Mouse (Mus musculus): ENCODE results near the gene Vasp. TPM values are rescaled to one million over a fixed set of nuclear protein-coding genes. Genes with fewer than 3 reads are reported as not detected.

The Vasp gene
- polyA plus RNA-seq, 1 experiment from 2014 or later = 52.8 TPM

DNA sequence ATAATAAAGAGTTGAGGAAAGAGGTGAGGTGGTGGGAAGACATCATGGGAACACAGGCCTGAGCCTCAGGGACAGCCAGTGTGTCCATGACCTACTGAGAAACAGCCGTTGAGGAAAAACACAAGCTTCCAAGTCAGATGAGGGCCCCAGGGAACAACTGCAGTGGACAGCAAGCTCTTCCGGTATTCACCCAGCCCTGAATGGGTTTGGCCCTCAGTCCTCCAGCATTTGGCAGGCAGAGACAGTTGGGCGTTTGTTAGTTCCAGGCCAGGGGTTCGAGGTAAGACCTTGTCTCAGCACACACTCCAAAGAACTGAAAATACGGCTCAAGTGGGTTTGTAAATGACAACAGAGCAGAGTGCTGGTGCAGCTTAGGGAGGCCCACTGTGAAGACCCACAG is 18.2 kb downstream of the Vasp start:
- Histone ChIP-seq H3K9ac (ENCODE audit: low read length) (no peak overlapping the region), H3K27me3 (ENCODE audit: control insufficient read depth, insufficient read depth, low read length) (no peaks in the 10 kb centered on the region), H3K9me3 (ENCODE audit: control insufficient read depth, low read length) (no peaks in the 10 kb centered on the region), H3K27ac (ENCODE audit: low read depth, low read length) (no peak overlapping the region), H3K36me3 (ENCODE audit: control insufficient read depth, insufficient read depth, low read length) (no peaks in the 10 kb centered on the region; the same call in 1 of the 2 replicates), H3K4me2 (ENCODE audit: low read depth, low read length, severe bottlenecking) (no peak overlapping the region), H3K4me3 (ENCODE audit: low read depth, low read length) (no peak overlapping the region), H3K4me1 (replicated peaks; ENCODE audit: control insufficient read depth, insufficient read depth, low read length) (no peaks in the 10 kb centered on the region)
- no peak for ATAC-seq (replicated peaks; ENCODE audit: low FRiP score)
- 74% methylated on average over 5 of the region's 5 CpGs for WGBS
- DNase-seq (ENCODE audit: low spot score) = no peak

DNA sequence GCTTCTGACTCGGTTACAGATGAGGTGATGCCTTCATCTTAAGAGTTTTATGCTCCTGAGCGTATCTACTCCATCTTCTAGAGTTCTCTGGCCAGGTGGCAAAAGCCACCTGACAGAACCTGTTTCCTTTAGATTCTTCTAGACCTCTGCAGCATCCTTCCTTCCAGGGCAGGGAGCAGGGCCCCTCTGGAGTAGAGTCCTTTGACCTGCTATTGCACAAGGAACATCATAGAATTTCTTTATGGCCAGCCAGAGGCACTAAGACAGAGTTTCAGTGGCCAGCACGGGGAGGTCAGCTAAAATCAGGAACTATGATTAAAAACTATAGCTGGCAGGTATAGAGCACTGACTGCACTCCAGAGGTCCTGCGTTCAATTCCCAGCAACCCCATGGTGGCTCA is 19.5 kb downstream of the Vasp start:
- no peak overlapping the region for H3K4me2 ChIP-seq (ENCODE audit: low read depth, low read length, severe bottlenecking)
- DNase-seq (ENCODE audit: low spot score) (no peak), ATAC-seq (replicated peaks; ENCODE audit: low FRiP score) (no peak)
- 85% methylated on average over 4 of the region's 4 CpGs for WGBS
- no peak overlapping the region for H3K9ac ChIP-seq (ENCODE audit: low read length)
- no peaks in the 10 kb centered on the region; the same call in 1 of the 2 replicates for H3K36me3 ChIP-seq (ENCODE audit: control insufficient read depth, insufficient read depth, low read length)
- H3K27ac ChIP-seq (ENCODE audit: low read depth, low read length) = no peak overlapping the region
- no peak overlapping the region for H3K4me3 ChIP-seq (ENCODE audit: low read depth, low read length)
- H3K9me3 ChIP-seq (ENCODE audit: control insufficient read depth, low read length) = no peaks in the 10 kb centered on the region
- no peaks in the 10 kb centered on the region for H3K4me1 ChIP-seq (replicated peaks; ENCODE audit: control insufficient read depth, insufficient read depth, low read length)
- H3K27me3 ChIP-seq (ENCODE audit: control insufficient read depth, insufficient read depth, low read length) = no peaks in the 10 kb centered on the region

DNA sequence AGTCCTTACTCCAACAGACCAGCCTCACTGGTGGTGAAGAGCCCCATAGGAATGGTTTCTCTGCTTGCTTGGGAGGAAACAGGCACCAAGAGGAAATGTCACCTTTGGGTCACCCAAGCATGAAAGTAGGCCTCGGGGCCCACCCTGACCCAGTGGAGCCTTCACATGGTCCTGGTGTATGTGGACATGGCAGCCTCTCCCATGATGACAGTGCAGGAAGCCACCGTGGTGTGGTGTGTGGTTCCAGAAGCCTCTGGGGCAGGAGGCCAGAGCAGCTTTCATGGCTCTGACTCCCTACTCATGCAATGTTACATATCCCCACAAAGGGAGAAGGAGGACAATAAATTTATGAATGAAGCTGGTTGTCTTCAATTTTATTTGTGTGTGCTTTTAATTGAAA is 24.1 kb downstream of the Vasp start:
- ATAC-seq (replicated peaks; ENCODE audit: low FRiP score) (no peak), DNase-seq (ENCODE audit: low spot score) (no peak)
- Histone ChIP-seq H3K27me3 (ENCODE audit: control insufficient read depth, insufficient read depth, low read length) (no peaks in the 10 kb centered on the region), H3K4me3 (ENCODE audit: low read depth, low read length) (no peak overlapping the region), H3K4me1 (replicated peaks; ENCODE audit: control insufficient read depth, insufficient read depth, low read length) (no peaks in the 10 kb centered on the region), H3K27ac (ENCODE audit: low read depth, low read length) (no peak overlapping the region), H3K9me3 (ENCODE audit: control insufficient read depth, low read length) (no peaks in the 10 kb centered on the region), H3K4me2 (ENCODE audit: low read depth, low read length, severe bottlenecking) (no peak overlapping the region), H3K36me3 (ENCODE audit: control insufficient read depth, insufficient read depth, low read length) (peaks cover 6% of the 10 kb centered on the region), H3K9ac (ENCODE audit: low read length) (no peak overlapping the region)
- WGBS = 93% methylated on average over 2 of the region's 2 CpGs

DNA sequence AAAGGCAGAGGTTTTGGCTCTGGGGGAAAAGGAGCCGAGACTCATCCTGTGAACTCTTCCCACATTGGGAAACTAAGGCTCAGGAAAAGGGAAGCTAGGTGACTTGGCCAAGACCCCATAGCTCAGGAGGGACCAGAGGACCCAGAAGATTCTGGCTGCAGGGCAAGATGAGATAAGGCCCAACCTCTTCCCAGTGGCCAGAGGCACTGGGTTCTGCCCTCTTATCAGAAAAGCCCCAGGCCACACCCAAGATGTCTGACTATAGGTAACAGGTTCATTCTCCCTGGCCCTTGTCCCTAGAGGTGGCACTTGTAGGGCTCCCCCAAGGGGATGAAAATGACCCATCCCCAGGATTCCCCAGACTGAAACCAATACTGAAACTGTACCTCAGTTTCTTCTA is 24.8 kb downstream of the Vasp start:
- H3K9ac ChIP-seq (ENCODE audit: low read length) = no peak overlapping the region
- ATAC-seq (replicated peaks; ENCODE audit: low FRiP score) (no peak), DNase-seq (ENCODE audit: low spot score) (no peak)
- no peaks in the 10 kb centered on the region for H3K4me1 ChIP-seq (replicated peaks; ENCODE audit: control insufficient read depth, insufficient read depth, low read length)
- H3K27me3 ChIP-seq (ENCODE audit: control insufficient read depth, insufficient read depth, low read length) = no peaks in the 10 kb centered on the region
- WGBS = 92% methylated on average over 1 of the region's 1 CpGs
- no peak overlapping the region for H3K27ac ChIP-seq (ENCODE audit: low read depth, low read length)
- H3K36me3 ChIP-seq (ENCODE audit: control insufficient read depth, insufficient read depth, low read length) = peaks cover 6% of the 10 kb centered on the region
- H3K9me3 ChIP-seq (ENCODE audit: control insufficient read depth, low read length) = no peaks in the 10 kb centered on the region
- H3K4me2 ChIP-seq (ENCODE audit: low read depth, low read length, severe bottlenecking) = no peak overlapping the region
- no peak overlapping the region for H3K4me3 ChIP-seq (ENCODE audit: low read depth, low read length)

DNA sequence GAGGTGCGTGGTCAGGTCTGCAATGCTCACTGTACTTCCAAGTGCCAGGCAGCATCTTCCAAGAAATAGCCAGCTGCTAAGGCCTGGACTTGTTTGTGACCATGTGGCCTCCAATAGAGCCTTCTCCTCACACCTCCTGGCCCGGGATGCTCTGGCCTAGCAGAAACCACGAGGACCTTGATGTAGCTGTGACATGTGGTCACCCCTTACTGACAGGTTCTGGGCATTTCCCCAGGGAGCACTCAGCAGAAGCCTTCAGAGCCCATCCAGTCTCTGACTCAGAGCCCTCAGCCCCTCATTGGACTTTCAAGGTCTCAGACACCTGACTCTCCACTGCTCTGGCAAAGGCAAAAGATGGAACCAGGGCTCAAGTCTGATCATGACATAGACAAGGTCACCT is 26.5 kb downstream of the Vasp start:
- no peaks in the 10 kb centered on the region for H3K27me3 ChIP-seq (ENCODE audit: control insufficient read depth, insufficient read depth, low read length)
- H3K4me2 ChIP-seq (ENCODE audit: low read depth, low read length, severe bottlenecking) = no peak overlapping the region
- H3K9ac ChIP-seq (ENCODE audit: low read length) = no peak overlapping the region
- DNase-seq (ENCODE audit: low spot score) (no peak), ATAC-seq (replicated peaks; ENCODE audit: low FRiP score) (no peak)
- peaks cover 6% of the 10 kb centered on the region for H3K36me3 ChIP-seq (ENCODE audit: control insufficient read depth, insufficient read depth, low read length)
- H3K9me3 ChIP-seq (ENCODE audit: control insufficient read depth, low read length) = no peaks in the 10 kb centered on the region
- H3K27ac ChIP-seq (ENCODE audit: low read depth, low read length) = no peak overlapping the region
- no peaks in the 10 kb centered on the region for H3K4me1 ChIP-seq (replicated peaks; ENCODE audit: control insufficient read depth, insufficient read depth, low read length)
- no peak overlapping the region for H3K4me3 ChIP-seq (ENCODE audit: low read depth, low read length)
- WGBS = 99% methylated on average over 3 of the region's 3 CpGs

DNA sequence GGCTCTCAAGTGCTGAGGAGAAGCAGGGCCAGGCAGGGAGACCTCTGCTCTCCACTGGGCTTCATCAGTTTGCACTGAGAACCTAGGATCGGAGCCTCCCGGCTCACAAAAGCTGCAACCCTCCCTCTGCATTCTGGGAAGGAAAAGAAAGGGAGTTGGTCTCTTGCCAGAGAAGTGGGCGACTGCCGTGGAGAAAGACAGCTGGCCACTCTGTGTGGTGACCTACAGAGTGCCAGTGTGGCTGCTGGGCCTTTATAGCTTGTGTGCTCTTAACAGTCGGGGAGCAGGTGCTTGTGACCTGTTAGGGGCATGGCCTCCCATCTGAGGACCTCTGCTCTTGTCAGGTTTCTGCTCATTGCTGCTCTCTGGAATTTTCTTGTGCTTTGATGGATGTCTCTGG is 27.8 kb downstream of the Vasp start:
- no peak for ATAC-seq (replicated peaks; ENCODE audit: low FRiP score)
- no peak overlapping the region for H3K9ac ChIP-seq (ENCODE audit: low read length)

DNA sequence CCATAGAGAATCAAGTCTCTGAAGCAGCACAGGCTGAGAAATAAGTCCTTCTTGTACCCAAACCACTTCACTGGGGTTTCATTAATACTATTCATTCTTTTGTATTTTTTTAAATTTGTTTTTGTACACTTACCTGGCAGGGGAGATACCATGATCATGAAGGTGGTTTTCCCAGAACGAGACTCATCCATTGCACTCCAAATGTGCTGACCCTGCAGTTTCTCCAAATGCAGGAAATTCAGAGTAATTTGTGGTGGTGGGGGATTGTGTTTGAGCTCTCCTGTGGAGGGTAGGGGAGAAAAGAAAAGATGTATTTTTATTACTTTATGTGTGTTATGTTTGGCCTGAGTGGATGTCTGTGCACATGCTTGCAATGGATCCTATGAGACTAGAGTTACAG is 29.6 kb downstream of the Vasp start:
- H3K9me3 ChIP-seq (ENCODE audit: control insufficient read depth, low read length) = no peaks in the 10 kb centered on the region
- H3K9ac ChIP-seq (ENCODE audit: low read length) = no peak overlapping the region
- H3K4me2 ChIP-seq (ENCODE audit: low read depth, low read length, severe bottlenecking) = no peak overlapping the region
- no peak for DNase-seq (ENCODE audit: low spot score)
- no peak overlapping the region for H3K27ac ChIP-seq (ENCODE audit: low read depth, low read length)
- no peak overlapping the region for H3K4me3 ChIP-seq (ENCODE audit: low read depth, low read length)
- ATAC-seq (replicated peaks; ENCODE audit: low FRiP score) = no peak
- peaks cover 6% of the 10 kb centered on the region for H3K36me3 ChIP-seq (ENCODE audit: control insufficient read depth, insufficient read depth, low read length)
- H3K27me3 ChIP-seq (ENCODE audit: control insufficient read depth, insufficient read depth, low read length) = no peaks in the 10 kb centered on the region
- no peaks in the 10 kb centered on the region; the same call in 1 of the 2 replicates for H3K4me1 ChIP-seq (replicated peaks; ENCODE audit: control insufficient read depth, insufficient read depth, low read length)
- WGBS = 97% methylated on average over 1 of the region's 1 CpGs

More for the DNA sequence above, 27.8 kb downstream of the Vasp start:
- 88% methylated on average over 5 of the region's 5 CpGs for WGBS
- Histone ChIP-seq H3K4me3 (ENCODE audit: low read depth, low read length) (no peak overlapping the region), H3K9me3 (ENCODE audit: control insufficient read depth, low read length) (no peaks in the 10 kb centered on the region), H3K27me3 (ENCODE audit: control insufficient read depth, insufficient read depth, low read length) (no peaks in the 10 kb centered on the region), H3K4me1 (replicated peaks; ENCODE audit: control insufficient read depth, insufficient read depth, low read length) (no peaks in the 10 kb centered on the region; the same call in 1 of the 2 replicates), H3K36me3 (ENCODE audit: control insufficient read depth, insufficient read depth, low read length) (peaks cover 6% of the 10 kb centered on the region), H3K27ac (ENCODE audit: low read depth, low read length) (no peak overlapping the region), H3K4me2 (ENCODE audit: low read depth, low read length, severe bottlenecking) (no peak overlapping the region)
- DNase-seq (ENCODE audit: low spot score) = no peak

DNA sequence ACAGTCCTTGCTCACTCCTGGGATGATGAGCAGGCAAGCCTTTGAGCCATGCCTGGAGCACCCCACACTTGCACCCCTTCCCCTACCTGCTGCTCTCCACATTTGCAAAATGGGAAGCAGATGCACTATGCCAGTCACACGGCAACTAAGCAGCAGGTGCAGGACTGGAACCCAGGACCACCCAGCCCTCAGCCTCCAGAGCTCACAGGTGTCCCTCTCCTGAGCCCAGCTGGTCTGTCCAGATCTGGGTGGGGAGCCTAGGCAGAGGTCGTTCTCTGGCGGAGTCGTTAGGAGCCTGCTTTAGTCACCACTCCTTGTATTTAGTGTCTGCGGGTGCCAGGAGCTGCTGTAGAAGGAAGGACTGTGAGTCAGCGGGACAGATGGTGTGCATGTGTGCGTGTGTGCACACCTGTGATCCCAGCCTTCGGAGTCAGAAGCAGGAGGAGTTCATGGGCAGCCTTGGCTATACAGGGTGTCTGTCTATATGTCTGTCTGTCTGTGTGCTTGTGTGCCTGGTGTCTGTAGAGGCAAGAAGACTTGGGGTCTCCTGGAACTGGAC is 30.6 kb downstream of the Vasp start:
- no peaks in the 10 kb centered on the region; the same call in 1 of the 2 replicates for H3K4me1 ChIP-seq (replicated peaks; ENCODE audit: control insufficient read depth, insufficient read depth, low read length)
- no peaks in the 10 kb centered on the region for H3K27me3 ChIP-seq (ENCODE audit: control insufficient read depth, insufficient read depth, low read length)
- H3K4me3 ChIP-seq (ENCODE audit: low read depth, low read length) = no peak overlapping the region
- no peaks in the 10 kb centered on the region for H3K9me3 ChIP-seq (ENCODE audit: control insufficient read depth, low read length)
- WGBS = 89% methylated on average over 8 of the region's 8 CpGs
- peaks cover 6% of the 10 kb centered on the region for H3K36me3 ChIP-seq (ENCODE audit: control insufficient read depth, insufficient read depth, low read length)
- H3K9ac ChIP-seq (ENCODE audit: low read length) = no peak overlapping the region
- no peak overlapping the region for H3K4me2 ChIP-seq (ENCODE audit: low read depth, low read length, severe bottlenecking)
- no peak overlapping the region for H3K27ac ChIP-seq (ENCODE audit: low read depth, low read length)
- no peak for DNase-seq (ENCODE audit: low spot score)
- ATAC-seq (replicated peaks; ENCODE audit: low FRiP score) = no peak

DNA sequence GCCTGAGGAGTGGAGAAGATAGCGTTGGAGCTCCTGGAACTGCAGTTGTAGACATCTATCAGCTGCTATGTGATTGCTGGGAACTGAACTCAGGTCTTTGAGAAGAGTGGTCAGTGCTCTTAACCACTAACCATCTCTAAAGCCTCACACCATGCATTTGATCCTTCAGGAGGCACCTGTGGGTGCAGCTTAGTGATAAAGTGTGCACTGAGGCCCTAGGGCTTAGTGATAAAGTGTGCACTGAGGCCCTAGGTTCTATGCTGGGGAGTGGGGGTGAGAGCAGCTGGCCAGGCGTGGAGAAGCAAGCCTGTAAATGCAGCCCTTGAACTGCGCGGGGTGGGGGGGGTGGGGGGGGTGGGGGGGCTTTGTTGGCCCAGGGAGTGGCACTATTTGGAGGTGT is 31.6 kb downstream of the Vasp start:
- no peak overlapping the region for H3K4me2 ChIP-seq (ENCODE audit: low read depth, low read length, severe bottlenecking)
- no peak overlapping the region for H3K9ac ChIP-seq (ENCODE audit: low read length)
- no peaks in the 10 kb centered on the region for H3K27me3 ChIP-seq (ENCODE audit: control insufficient read depth, insufficient read depth, low read length)
- peaks cover under 1% of the 10 kb centered on the region for H3K36me3 ChIP-seq (ENCODE audit: control insufficient read depth, insufficient read depth, low read length)
- 76% methylated on average over 3 of the region's 4 CpGs for WGBS
- H3K4me1 ChIP-seq (replicated peaks; ENCODE audit: control insufficient read depth, insufficient read depth, low read length) = no peaks in the 10 kb centered on the region; the same call in 1 of the 2 replicates
- H3K4me3 ChIP-seq (ENCODE audit: low read depth, low read length) = no peak overlapping the region
- DNase-seq (ENCODE audit: low spot score) (no peak), ATAC-seq (replicated peaks; ENCODE audit: low FRiP score) (no peak)
- H3K9me3 ChIP-seq (ENCODE audit: control insufficient read depth, low read length) = no peaks in the 10 kb centered on the region
- H3K27ac ChIP-seq (ENCODE audit: low read depth, low read length) = no peak overlapping the region

Data from forebrain, embryonic 11.5 days (tissue).